Mouse (Mus musculus): ENCODE data around the gene Atp2c2. TPM values are rescaled to one million over a fixed set of nuclear protein-coding genes. Genes with fewer than 3 reads are reported as not detected.

Gene Atp2c2
- total and polyA plus RNA-seq, 2 experiments from 2014 or later, result 0.26 to 0.98 TPM

DNA sequence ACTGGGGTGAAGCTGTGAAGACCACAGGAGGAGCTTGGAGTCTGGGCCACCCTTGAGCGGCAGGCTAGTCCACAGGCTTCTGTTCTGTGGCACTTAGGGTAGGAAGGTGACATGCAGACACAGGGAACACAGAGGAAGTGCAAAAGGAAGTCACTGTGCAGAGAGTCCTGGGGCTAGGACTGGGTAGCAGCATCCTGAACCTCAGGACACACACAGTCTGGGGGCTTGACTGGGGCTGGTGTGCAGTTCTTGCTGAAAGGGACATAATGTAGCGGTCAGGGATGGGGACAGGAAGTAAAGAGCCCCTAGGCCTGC lies 56.3 kb downstream of the Atp2c2 start:
- no peak overlapping the region for H3K27ac ChIP-seq
- no peaks in the 10 kb centered on the region for H3K9me3 ChIP-seq (ENCODE audit: low read length)
- 0 out of 2 replicates have a peak, but pooled peaks cover 4% of the 10 kb centered on the region for H3K4me1 ChIP-seq (ENCODE audit: insufficient read depth, low read length)
- H3K9ac ChIP-seq (replicated peaks; ENCODE audit: low read length), result no peak overlapping the region
- H3K4me3 ChIP-seq (ENCODE audit: low read length), result no peak overlapping the region
- DNase-seq (ENCODE audit: low spot score), result no peak
- 69% methylated on average over 2 of the region's 2 CpGs for WGBS
- H3K4me2 ChIP-seq (ENCODE audit: low read depth, low read length), result no peak overlapping the region
- TF ChIP-seq CTCF (IDR thresholded peaks at IDR 0.05; ENCODE audit: low read depth), result no peak
- no peak for ATAC-seq
- no peaks in the 10 kb centered on the region for H3K36me3 ChIP-seq (ENCODE audit: insufficient read depth, low read length)
- H3K27me3 ChIP-seq (ENCODE audit: insufficient read depth, low read length), result no peaks in the 10 kb centered on the region

DNA sequence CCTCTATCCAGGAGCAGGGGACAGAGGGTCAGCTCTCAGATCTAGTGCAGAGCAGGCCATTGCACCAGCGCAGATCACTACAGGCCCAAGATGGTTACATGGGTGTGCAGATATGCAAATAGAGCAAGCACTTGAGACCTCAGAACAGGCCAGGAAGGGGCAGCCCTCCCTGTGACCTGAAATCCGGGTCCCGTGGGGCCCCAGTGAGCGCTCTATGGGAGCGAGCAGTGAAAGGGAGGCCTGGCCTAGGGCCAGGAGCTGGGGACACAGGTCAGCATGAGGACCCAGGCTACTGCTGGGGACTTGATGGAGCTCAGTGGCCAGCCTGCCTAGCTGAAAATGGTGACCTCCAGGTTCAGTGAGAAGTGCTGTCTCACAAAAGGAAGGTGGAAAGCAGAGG lies 56.7 kb downstream of the Atp2c2 start:
- 53% methylated on average over 5 of the region's 5 CpGs for WGBS
- no peaks in the 10 kb centered on the region for H3K36me3 ChIP-seq (ENCODE audit: insufficient read depth, low read length)
- no peaks in the 10 kb centered on the region for H3K27me3 ChIP-seq (ENCODE audit: insufficient read depth, low read length)
- H3K4me3 ChIP-seq (ENCODE audit: low read length), result no peak overlapping the region
- DNase-seq (ENCODE audit: low spot score), result no peak
- no peak overlapping the region for H3K27ac ChIP-seq
- 0 out of 2 replicates have a peak, but pooled peaks cover 4% of the 10 kb centered on the region for H3K4me1 ChIP-seq (ENCODE audit: insufficient read depth, low read length)
- H3K9me3 ChIP-seq (ENCODE audit: low read length), result no peaks in the 10 kb centered on the region
- no peak overlapping the region for H3K9ac ChIP-seq (replicated peaks; ENCODE audit: low read length)
- TF ChIP-seq CTCF (IDR thresholded peaks at IDR 0.05; ENCODE audit: low read depth), result no peak
- H3K4me2 ChIP-seq (ENCODE audit: low read depth, low read length), result no peak overlapping the region
- ATAC-seq, result no peak

DNA sequence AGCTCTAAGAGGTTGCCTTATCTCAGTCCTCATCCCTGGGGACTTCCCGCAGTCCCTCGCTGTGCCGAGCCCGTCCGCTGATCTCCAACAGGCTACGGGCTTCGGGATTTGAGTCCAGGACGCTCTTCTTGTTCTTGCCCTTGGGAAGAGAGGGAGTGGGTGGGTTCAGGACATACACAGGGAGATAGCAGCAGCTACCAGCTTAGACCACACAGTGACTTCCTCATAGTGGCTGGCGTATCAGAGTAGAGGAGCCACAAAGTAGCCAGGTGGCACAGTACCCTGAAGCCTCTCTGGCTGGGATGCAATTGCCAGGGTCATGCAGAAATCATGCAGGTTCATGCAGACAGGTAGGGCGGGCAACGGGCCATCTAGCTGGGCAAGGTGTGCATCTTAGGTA lies 61.9 kb downstream of the Atp2c2 start:
- H3K4me1 ChIP-seq (ENCODE audit: insufficient read depth, low read length), result no peaks in the 10 kb centered on the region
- no peak for TF ChIP-seq CTCF (IDR thresholded peaks at IDR 0.05; ENCODE audit: low read depth)
- no peak overlapping the region for H3K4me3 ChIP-seq (ENCODE audit: low read length)
- no peaks in the 10 kb centered on the region for H3K9me3 ChIP-seq (ENCODE audit: low read length)
- no peak overlapping the region for H3K4me2 ChIP-seq (ENCODE audit: low read depth, low read length)
- DNase-seq (ENCODE audit: low spot score) (no peak), ATAC-seq (no peak)
- 0 out of 2 replicates have a peak, but pooled peaks cover 1% of the 10 kb centered on the region for H3K36me3 ChIP-seq (ENCODE audit: insufficient read depth, low read length)
- H3K9ac ChIP-seq (replicated peaks; ENCODE audit: low read length), result no peak overlapping the region
- no peaks in the 10 kb centered on the region for H3K27me3 ChIP-seq (ENCODE audit: insufficient read depth, low read length)
- no peak overlapping the region for H3K27ac ChIP-seq
- 92% methylated on average over 11 of the region's 11 CpGs for WGBS

DNA sequence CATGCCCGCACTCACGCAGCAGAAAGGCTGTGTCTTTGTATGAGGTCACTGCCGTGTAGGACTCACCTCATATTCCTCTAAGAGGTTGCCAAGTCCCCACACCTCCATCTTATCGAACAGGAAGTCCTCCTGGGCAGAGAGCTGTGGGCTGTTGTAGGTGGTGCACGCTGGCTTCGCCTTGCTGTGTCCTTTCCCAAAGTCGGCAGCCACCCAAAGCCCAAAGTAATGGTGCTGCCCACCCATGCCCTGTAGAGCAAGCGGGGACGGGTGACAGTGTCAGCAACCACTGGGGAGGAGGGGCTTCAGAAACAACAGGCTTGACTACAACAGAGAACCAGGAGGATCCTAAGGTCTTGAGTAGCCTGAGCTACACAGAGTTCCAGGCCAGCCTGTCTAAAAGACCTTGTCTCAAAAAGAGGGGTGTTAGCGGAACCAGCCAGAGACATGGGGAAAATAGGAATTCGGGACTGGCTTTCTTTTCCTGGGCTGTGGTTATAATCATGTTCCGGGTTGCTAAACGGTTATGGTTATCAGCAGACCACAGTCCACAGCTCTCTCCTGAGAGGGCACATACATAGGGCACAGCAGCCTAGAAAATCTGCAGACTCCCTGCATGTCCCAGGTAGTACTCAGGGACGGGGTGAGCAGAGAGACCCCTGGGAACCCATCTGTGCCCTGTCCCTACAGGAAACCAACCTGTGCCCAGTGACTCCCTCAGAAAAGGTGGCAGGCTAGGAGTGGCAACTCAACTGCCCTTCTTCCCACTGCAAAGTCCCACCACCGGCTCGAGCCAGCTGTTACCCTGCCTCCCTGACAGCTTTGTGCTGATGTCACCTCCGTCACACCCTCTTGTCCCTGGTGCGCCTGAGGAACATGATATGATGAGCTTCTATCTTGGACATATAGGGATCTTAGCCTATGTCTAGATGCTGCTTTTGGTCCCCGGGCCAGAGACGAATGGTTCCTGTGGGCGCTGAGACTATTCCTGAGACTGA lies 62.7 kb downstream of the Atp2c2 start:
- ATAC-seq, result no peak
- H3K4me2 ChIP-seq (ENCODE audit: low read depth, low read length), result no peak overlapping the region
- H3K4me1 ChIP-seq (ENCODE audit: insufficient read depth, low read length), result no peaks in the 10 kb centered on the region
- 92% methylated on average over 21 of the region's 21 CpGs for WGBS
- no peak overlapping the region for H3K27ac ChIP-seq
- no peaks in the 10 kb centered on the region for H3K9me3 ChIP-seq (ENCODE audit: low read length)
- no peak overlapping the region for H3K9ac ChIP-seq (replicated peaks; ENCODE audit: low read length)
- H3K4me3 ChIP-seq (ENCODE audit: low read length), result no peak overlapping the region
- peaks cover 9% of the 10 kb centered on the region; the same call in 1 of the 2 replicates for H3K36me3 ChIP-seq (ENCODE audit: insufficient read depth, low read length)
- TF ChIP-seq CTCF (IDR thresholded peaks at IDR 0.05; ENCODE audit: low read depth), result no peak
- no peak for DNase-seq (ENCODE audit: low spot score)
- H3K27me3 ChIP-seq (ENCODE audit: insufficient read depth, low read length), result no peaks in the 10 kb centered on the region

DNA sequence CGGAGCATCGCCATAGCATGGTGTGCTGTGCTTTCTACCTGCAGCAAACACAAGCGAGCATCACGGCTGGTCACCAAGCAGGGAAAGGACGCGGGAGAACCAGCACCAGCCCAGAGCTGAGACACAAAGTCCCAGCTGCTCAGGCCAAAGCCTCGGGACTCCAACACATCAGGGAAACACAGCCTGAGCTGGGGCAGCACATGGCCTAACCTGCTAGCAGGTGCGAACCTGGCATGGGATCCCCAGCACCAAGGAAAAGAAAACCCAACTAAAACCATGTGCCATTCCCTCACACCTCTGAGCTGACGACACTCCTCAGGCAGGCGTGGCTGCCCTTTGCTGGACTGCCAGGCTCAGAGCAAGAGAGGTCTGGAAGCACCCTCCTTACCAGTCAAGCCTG lies 65.5 kb downstream of the Atp2c2 start:
- H3K27ac ChIP-seq, result no peak overlapping the region
- ATAC-seq (no peak), DNase-seq (ENCODE audit: low spot score) (no peak)
- H3K27me3 ChIP-seq (ENCODE audit: insufficient read depth, low read length), result no peaks in the 10 kb centered on the region
- H3K4me2 ChIP-seq (ENCODE audit: low read depth, low read length), result no peak overlapping the region
- no peaks in the 10 kb centered on the region for H3K9me3 ChIP-seq (ENCODE audit: low read length)
- no peak for TF ChIP-seq CTCF (IDR thresholded peaks at IDR 0.05; ENCODE audit: low read depth)
- peaks cover 22% of the 10 kb centered on the region for H3K36me3 ChIP-seq (ENCODE audit: insufficient read depth, low read length)
- 87% methylated on average over 10 of the region's 10 CpGs for WGBS
- no peak overlapping the region for H3K4me3 ChIP-seq (ENCODE audit: low read length)
- no peak overlapping the region for H3K9ac ChIP-seq (replicated peaks; ENCODE audit: low read length)
- no peaks in the 10 kb centered on the region for H3K4me1 ChIP-seq (ENCODE audit: insufficient read depth, low read length)

DNA sequence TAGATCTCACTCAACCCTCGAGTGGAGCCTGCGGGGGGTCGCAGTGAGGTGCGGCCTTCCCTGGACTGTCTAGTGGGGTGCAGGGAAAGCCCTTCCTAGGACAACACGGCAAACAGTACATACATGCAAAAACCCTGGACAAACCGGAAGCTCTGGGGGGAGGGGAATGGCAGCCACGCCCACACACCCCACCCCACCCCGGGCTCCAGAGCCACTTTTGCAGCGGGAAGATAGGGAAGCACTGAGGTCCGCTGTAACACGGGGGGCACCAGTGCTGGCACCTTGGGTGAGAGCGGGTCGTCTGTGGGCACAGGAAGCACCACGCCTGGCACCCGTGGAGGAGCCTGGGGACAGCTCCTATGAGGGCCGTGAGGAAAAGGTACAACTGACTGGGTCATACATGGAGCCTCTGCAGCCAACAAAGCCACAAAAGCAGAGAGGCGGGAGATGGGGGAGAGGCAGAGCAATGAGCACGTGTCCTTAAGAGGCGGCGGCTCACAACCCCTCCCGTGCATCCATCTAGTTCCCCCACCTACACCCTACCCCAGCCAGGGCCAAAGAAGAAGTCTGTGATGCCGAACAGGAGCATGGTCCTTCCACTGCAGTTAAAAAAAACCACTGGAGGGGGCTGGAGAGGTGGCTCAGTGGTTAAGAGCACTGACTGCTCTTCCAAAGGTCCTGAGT lies 66.1 kb downstream of the Atp2c2 start:
- Histone ChIP-seq H3K4me2 (ENCODE audit: low read depth, low read length) (no peak overlapping the region), H3K9ac (replicated peaks; ENCODE audit: low read length) (no peak overlapping the region), H3K4me1 (ENCODE audit: insufficient read depth, low read length) (no peaks in the 10 kb centered on the region), H3K4me3 (ENCODE audit: low read length) (no peak overlapping the region), H3K27me3 (ENCODE audit: insufficient read depth, low read length) (no peaks in the 10 kb centered on the region), H3K9me3 (ENCODE audit: low read length) (no peaks in the 10 kb centered on the region), H3K36me3 (ENCODE audit: insufficient read depth, low read length) (peaks cover 22% of the 10 kb centered on the region), H3K27ac (no peak overlapping the region)
- 81% methylated on average over 22 of the region's 22 CpGs for WGBS
- no peak for TF ChIP-seq CTCF (IDR thresholded peaks at IDR 0.05; ENCODE audit: low read depth)
- ATAC-seq, result no peak
- DNase-seq (ENCODE audit: low spot score), result no peak
